Mouse (Mus musculus): ENCODE data around the gene Oas3.

Oas3 gene

DNA sequence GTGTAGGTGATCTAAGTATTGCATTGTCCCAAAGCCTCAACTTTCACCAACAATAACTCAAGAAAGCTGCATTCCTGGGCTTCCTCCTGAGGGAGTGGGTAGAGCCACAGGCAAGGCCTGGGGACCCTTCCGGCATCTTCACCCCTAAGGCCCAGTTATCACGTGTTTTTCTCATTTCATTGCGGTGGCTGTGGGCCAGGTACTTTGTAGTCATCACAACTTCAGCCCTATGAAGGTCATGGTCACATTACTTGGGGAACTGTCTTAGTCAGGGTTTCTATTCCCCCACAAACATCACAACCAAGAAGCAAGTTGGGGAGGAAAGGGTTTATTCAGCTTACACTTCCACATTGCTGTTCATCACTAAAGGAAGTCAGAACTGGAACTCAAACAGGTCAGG is 24.7 kb downstream of the Oas3 start:
- no peak for DNase-seq (ENCODE audit: low read depth)

DNA sequence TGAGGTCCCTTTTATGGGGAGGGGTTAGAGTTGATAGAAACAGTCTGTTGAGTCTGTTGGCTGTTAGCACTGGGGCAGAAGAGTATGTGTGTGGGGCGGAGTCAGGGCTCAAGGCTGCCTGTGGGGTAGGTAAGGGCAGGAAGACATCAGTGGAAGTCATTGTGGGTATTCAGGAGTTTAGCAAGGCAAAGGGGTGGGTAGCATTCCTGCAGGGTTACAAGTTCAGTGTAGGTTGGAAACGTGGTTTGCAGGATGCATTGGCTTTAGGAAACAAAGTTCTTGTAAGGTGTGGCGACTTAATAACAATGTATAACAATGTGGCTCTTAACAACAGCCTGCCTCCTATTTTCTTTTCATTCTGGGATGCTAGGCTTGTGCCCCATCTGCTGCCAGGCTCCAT is 26.3 kb downstream of the Oas3 start:
- no peak for DNase-seq (ENCODE audit: low read depth)

DNA sequence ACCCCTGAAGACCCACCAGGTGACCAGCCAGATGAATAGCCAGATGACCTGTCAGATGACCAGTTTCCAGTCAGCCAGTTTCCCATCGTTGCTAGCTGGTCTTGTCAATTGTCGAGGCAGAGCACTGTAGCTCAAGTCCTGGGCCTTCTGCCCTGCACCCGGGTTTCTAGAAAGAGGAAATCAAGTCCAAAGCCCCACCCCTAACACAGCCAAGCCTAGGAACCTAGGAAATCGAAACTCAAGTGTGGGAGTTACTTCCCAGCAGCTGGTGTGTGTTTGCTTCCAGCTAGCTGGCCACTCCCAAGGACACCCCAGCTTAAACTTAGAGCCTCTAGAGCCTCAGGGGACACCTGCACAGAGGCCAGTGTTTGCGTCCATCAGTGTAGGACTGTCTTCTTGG is 27.8 kb downstream of the Oas3 start, which contains the start of gene Oas2:
Gene Oas2, minus strand, starts transcription at position 166 of the 400 bp plus-strand sequence.
- DNase-seq (ENCODE audit: low read depth), result peak; percentile 36

DNA sequence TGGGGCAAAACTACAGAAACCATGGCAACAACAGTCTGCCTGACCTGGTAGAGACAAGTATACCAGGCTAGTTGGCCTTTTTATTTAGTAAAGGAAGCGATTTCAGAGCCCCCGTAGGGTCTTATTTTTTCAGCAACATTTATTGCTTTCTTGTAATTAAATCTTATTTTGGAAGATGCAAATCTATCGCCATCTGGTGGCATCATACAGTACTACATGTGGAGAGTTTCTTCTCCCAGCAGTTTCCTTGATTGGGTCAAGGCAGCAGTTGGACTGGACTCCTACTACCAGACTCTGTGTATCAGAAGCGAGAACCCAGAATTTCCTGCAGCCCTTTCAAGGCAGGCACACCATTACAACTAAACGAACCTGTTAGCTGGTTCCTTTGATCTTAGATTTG is 31.0 kb downstream of the Oas3 start:
- peak; percentile 86 for DNase-seq (ENCODE audit: low read depth)

DNA sequence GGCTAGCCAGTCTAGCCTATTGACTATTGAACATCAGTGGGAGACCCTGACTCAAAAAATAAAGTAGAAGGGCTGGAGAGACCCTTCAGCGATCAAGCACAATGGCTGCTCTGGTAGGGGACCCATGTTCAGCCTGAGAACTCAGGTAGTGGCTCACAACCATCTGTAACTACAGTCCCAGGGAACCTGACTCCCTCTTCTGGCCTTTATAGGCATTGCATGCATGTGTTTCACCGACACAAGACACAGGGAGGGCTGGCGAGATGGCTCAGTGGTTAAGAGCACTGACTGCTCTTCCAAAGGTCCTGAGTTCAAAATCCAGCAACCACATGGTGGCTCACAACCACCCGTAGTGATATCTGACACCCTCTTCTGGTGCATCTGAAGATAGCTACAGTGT is 35.3 kb downstream of the Oas3 start:
- peak; percentile 87 for DNase-seq (ENCODE audit: low read depth)

DNA sequence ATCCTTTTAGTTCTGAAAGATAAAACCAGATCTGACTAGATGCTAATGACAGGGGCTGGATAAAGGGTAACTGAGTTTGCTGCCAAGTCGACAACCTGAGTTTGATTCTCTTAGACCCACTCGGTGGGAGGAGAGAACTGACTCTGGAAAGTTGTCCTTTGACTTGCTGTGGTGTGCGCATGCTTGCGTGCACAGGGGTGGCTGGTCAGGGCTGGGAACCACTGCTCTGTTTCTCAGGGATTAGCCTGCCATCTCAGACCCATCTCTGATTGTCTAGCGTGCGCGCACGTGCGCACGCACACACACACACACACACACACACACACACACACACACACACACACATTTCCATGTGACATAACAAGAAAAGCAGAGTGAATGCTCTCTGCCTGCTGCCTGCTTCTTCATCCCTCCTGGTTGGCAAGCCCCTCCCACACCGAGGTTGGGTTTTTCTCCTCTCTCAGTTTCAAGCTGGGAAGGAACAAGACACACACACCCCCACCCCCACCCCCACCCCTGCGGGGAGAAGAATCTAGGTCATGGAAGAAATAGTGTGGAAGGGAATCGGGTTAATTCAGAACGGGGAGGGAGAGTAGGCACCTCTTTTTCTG is 43.0 kb downstream of the Oas3 start:
- DNase-seq (ENCODE audit: low read depth), result no peak

DNA sequence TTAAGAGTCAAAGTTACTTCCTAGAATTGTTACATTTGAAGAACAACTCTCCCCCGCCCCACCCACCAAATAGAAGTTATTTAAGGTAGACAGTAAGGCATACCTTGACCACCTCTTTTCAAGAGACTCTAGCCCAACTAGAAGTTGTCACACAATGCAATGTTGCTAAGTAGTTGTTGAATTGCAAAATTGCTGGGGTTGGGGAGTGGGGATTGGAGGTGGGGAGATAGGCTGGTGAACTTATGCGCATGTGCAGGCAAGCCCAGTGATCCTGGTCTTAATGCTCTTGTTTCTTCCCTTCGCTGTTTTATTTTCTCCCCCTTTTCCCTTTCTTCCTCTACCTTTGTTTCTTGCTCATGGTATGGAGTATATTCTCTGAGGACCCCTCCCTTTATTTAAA is 43.8 kb downstream of the Oas3 start:
- DNase-seq (ENCODE audit: low read depth), result no peak

DNA sequence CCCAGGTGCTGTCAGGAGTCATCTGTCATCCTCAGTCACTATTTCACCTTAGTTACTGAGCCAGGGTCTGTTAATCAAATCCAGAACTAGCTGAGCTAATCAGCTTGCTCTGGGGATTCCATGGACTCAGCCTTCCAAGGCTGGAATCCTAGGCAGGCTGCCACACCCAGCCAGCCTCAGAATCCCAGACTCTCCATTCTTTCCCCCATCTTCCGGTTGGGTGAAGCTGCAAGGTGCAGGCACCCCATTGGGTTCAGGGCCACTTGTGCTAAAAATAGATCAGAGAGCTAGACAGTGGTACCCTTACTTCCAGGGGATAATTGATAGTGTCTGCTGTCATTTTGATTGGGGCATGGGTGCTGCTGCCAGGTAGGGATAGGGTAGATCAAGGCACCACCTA is 44.7 kb downstream of the Oas3 start:
- DNase-seq (ENCODE audit: low read depth), result no peak

DNA sequence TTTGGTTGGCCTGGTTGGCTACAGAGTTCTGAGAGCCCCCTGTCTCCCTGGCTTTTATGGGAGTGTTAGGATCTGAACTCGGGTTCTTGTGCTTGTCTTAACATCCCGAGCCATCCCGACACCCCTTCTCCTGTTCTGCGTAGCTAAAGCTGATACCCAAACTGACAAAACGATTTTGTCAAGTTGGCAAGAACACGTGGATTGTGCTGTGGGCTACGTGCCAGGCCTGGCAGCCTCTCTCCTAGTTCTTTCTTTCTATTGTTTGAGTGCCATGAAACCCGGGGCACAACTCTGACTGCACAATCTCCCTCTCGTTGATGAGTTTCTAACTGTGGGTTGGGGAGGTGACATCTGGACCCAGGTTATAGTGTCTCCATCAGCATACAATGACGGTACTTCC is 48.1 kb downstream of the Oas3 start:
- no peak for DNase-seq (ENCODE audit: low read depth)

DNA sequence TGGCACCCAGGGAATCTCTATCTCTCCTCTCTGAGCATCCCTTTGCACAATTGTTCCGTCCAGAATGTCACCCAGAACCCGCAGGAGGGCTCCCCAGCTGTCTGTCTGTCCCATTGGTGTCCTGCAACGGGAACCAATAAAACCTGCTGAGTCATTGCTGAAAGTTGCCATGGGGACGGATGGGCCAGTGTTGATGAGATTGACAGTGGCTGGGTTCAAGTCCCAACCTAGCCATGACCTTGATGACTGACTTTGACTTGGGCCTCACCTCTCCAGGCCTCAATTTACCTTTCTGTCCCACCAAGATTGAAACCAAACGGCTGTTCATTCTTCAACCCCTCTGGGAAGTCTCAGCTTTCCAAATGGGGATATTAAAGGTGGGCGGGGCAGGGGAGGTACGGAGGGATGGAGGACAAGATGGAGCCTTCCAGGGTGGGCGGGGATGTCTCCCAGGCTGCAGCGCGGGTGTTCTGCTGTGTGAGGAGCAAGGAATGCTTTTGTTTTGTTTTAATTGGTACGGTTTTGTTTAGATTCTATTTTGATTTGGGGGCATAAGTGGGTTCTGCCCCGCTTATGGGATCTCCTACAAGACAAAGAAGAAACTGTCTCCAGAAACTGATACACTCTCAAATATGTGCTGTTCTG is 51.5 kb downstream of the Oas3 start:
- DNase-seq (ENCODE audit: low read depth), result no peak

DNA sequence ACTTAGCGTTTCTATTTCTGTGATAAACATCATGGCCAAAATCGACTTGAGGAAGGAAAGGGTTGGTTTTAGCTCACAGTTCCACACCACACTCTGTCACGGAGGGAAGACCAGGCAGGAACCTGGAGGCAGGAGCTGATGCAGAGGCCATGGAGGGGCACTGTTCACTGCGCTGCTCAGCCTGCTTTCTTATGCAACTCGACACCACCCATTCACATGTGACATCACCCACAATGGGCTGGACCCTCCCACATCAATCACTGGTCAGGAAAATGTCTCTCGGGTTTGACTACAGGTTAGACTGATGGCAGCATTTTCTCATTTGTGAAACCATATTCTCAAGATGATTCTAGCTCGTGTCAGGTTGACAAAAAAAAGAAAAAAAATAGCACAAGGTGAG is 56.5 kb downstream of the Oas3 start:
- DNase-seq (ENCODE audit: low read depth), result no peak

DNA sequence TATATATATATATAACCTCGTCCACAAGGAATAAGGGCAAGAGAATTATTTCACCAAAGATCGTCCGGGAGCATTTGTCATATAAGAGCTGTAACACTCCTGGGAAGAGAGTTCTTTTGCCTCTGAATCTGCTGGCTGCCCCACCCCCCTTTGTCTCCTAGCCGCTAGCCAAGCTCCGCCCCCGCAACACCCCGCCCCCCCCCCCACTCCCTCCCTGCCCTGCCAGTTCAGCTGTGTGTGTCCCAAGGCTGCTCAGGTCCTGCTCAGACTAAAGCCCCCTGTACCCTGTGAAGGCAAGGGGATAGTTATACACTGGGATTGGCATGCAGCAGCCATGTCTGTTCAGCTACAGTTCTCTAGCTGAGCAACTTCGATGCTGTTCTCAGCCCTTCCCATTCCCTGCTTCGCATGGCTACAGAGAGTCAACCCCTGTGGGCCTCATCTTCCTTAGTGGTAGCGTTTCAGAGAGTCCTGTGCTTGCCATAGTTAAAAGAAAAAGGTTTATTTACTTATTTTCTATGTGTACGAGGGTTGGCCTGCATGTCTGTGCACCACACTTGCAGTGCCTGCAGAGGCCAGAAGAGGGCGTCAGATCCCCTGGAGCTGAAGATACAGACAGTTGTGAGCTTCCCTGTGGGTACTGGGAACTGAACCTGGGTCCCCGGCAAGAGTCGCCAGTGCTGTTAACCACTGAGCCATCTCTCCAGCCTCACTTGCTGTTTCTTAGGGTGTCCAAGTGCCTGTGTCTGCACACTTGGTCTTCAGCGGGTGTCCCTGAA is 58.7 kb downstream of the Oas3 start:
- DNase-seq (ENCODE audit: low read depth), result no peak

DNA sequence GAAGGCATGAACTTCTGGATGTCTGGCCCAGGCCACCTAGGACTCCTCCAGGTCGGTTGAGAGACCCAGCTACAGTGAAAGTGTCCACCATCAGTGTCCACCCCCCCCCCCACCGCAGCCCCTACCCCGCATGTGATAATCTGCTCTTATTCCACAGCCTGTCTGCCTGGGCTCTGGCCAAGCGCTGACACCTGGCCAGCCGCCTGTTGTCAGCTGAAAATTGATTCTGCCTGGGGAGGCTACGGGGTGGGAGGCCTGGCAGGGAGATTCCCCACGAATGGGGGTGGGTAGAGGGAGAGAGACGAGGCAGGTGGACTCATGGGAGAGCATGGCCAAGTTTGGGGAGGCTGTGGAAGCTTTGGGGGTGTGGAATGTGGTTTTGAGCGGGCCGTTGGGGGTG is 60.3 kb downstream of the Oas3 start:
- DNase-seq (ENCODE audit: low read depth), result no peak

DNA sequence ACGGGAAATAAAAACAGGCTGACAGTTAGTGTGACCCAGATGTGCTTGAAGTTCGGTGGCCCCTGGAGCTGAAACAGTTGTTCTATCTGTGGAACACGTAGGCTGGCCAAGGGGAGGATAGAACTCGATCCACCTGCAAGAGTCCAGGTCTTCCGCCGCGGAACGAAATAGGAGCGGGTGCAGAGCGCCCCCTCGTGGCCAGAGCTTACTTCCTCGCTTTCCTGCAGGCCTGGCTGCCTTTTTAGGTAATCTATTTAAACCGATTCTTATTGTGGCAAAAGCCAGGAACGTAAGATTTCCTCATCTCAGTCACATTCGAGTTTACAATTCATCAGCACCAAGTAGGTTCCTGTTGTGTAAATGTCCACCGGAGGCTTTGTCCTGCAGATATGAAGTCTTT is 63.1 kb downstream of the Oas3 start:
- DNase-seq (ENCODE audit: low read depth), result peak; percentile 93

DNA sequence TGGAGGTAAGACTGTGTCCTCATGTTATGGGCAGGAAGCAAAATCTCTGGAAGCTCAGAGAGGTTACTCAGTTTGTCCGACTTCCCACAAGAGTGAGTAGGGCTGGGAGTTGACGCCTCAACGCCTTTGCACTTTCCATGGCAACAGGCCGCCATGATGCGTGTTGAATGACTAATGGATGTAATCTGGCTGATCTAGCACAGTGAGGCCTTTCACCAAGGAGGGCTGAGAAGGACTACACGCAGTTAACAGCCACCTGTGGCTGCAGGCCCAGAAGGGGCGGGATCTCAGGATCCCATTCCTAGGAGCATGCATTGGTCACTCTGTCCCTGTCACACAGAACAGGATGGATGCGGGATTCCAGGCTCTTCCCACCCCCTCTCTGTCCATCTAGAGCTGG is 64.7 kb downstream of the Oas3 start:
- peak; percentile 50 for DNase-seq (ENCODE audit: low read depth)

DNA sequence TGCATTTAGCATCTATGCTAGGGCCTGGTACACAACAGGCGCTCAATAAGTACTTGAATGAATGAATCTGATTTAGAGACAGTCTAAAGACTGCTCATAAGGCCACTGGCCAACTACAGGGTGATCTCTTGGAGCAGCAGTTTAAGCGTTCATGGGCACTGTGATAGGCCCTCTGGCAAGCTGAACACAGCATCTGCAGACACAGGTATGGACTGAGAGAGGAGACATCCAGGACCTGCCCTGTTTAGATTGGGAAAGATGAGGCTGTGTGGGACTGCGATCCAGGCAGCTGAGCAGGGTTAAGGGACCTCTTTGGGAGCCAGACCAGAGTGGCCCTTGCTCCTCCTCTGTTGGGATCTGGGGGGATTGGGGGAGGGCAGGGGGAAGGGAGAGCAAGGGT is 65.6 kb downstream of the Oas3 start, which contains the start of gene Dtx1:
Gene Dtx1, minus strand, starts transcription at position 101 of the 400 bp plus-strand sequence.
- no peak for DNase-seq (ENCODE audit: low read depth)

DNA sequence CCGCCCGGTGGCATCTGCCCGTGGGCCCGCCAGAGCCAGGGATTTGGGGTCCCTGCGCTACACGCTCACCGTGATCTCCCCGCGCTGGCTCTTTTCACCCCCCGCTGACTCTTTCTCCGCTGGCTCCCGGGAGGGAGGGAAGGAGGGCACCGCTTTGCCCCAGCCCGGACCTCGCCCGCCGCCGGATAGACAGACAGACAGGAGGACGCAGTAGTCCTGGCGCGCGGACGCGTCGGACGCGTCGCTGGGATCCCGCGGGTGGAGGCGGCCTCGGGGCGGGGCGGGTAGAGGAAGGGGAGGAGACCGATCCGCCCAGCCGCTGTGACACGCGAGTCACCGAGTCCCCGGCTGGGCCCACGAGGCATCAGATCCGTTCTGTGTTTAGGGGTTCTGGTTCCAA is 66.0 kb downstream of the Oas3 start:
- peak; percentile 91 for DNase-seq (ENCODE audit: low read depth)

DNA sequence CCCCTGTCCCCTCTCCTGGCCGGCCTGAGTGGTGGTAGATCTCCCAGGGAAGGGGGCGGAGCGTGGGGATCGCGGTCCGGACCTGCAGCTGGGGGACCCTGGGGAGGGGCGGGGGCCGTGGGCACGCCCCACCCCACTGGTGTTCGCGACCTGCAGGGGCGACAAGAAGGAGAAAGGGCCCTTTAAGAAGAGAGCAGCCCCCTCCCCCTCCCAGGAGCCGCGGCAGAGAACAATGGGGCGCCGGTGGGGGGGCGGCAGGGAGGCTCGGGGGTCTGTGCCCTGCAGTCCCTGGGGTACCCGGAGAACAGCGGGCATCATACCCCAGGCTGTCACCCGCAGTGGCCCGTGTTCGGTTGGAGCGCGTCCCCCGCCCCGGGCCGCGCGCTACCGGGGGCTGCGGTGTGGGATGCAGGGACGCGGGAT is 66.6 kb downstream of the Oas3 start:
- no peak for DNase-seq (ENCODE audit: low read depth)

DNA sequence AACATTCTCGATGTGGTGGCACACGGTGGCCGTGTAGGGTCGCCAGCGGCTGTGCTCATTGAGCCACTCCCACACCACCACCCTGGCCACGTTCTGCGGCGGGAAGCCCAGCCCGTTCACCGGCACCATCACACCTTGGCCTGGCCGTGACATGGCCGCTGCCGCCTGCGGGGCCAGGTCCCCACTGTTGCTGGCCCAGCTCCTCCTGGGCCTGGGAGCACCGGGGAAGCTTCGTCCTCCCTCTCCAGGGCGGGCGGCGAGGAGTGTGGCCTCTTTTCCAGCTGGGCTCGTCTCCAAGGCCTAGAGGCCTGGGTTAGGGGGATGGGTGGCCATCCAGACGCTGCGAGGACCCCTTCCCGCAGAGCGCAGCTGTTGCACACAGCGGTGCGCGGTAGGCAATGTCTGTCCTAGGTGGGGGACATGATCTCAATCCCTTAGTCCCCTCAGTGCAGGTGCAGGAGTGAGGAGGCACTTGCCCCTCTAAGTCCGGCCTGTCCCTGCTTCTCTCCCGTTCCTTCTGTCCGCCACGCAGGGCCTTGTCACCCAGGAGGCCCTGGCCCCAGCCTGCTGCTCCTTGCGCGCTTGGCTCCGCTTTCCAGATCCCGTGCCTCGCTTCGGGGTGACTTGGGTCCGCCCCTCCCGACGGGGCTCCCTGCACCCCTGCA is 67.2 kb downstream of the Oas3 start:
- peak; percentile 56 for DNase-seq (ENCODE audit: low read depth)

DNA sequence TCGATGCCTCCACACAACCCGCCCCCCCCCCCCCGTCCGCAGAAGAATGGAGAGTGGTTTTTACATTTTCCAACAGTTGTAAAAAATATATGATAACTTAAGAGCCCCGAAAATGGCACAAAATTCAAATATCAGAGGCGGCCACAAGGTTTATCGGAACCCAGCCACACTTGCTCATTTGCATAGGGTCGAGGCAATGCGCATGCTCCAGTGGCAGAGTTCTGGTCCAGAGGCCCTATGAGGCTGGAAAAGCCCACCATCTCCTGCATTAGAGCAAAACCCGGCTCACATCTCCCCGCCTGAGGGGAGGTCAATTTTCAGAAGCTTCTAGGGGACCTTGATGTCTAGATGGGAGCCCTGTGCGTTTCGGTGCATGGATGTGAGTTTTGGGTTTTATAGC is 70.5 kb downstream of the Oas3 start:
- no peak for DNase-seq (ENCODE audit: low read depth)

DNA sequence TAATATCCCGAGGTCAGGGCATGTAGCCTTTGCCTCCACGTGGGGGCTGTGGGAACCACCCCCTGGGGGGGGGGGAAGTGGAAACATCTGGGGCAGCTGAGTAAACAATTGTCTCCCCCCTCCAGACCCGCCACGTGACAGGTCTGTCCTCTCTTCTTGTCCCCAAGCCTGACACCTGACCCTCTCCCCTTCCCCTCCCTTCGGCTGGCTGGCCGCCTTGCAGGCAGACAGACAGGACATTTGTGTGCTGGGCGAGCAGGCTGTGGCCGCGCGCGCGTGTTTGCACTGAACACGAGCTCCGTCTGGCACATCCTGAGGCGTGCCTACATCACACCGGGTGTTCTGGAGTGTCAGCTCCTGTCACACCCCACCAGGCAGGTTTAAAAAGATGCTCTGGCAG is 70.9 kb downstream of the Oas3 start:
- no peak for DNase-seq (ENCODE audit: low read depth)

DNA sequence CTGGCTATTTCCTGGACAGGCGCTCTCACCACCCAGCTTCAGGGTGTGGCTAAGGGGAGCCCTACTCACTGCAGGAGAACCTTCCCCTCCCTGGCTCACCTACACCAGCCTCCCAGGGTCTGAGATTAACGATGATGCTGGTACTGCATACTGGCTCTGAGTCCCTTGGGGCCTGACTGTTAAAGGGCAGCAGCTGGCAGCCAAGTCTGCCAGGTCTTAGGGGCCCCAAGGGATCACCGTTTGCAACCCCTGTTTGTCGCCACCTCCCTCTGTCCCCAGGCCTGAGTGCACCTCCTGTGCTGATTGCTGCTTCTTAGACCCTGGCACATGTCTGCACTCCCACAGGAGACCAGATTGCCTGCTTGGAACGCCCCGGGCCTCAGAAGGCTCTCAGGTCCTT is 73.0 kb downstream of the Oas3 start:
- no peak for DNase-seq (ENCODE audit: low read depth)

DNA sequence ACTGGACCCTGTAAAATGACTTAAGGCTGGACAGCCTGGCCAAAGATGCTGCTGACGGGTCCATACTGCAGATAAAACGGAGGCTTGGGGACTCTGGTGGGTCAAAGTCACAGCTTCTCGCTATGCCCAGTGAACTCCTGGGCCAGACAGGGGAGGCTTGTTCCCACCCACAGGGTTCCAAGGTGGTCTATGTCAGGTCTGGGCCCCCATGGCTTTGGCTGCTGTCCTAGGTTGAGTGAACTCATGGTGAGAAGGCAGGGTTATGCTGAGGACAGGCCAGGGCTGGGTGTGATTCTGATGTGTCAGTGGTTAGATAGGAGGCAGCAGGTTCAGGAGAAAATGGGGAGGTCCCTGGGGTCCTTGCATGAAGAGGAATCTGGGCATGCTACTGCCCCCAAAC is 73.8 kb downstream of the Oas3 start:
- DNase-seq (ENCODE audit: low read depth), result no peak

Measured in induced T-regulatory cell, adult 2 months (primary cell).